Mouse (Mus musculus) heart, postnatal 0 days (tissue): ENCODE measurements at regions not wholly inside any gene's neighbourhood (a gene's known extent, or its start where the extent isn't known, plus 50 kb on each side); places are given as distances from the start of the nearest gene placed in this dataset.

Experiments used
- CTCF ChIP-seq: IDR thresholded peaks from 2 replicates; pipeline ENCODE4 v1.5.1; 2016; ENCODE audit warnings: antibody characterized with exemption, control low read depth, low read depth
- EP300 ChIP-seq: IDR thresholded peaks from 2 replicates; pipeline ENCODE4 v1.6.1; 2016; ENCODE audit warnings: antibody characterized with exemption, low read depth

DNA sequence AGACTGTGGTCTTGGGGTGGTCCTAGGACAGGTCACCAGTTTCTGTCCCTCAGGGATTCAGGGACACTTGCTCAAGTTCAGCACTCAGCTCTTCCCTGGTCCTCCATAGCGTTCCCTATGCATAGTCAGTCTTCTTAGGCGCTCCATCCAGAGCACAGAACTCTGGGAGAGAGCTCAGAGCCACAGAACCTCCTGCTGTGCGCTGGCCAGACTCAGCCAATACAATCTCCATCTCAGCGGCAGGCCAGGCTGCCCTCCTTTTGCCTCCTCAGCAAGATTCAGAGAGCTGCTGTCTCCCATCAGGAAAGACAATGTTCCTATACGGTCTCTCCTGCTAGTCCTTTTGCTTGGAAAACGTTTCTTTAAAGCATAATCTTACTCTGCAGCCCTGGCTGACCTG is 51.1 kb upstream of the Otos start:
- TF ChIP-seq CTCF (no peak), EP300 (no peak)
